In genomic region chr14:25736140-25736539, GRCm38 (mm10) we compare ENCODE assay signal across 9 mouse cellular contexts. TPM values are rescaled to one million over a fixed set of nuclear protein-coding genes. Genes with fewer than 3 reads are reported as not detected.
DNase-seq lines count a peak whose midpoint lies in the region; ATAC-seq and TF ChIP-seq lines count a peak whose summit lies in the region.
"Had no signal": no experiment of that assay in that cellular context is flagged by ENCODE, and none has a peak within 500 bp of the region (broad histone marks: within the 10 kb centered on the region; RNA-seq: fewer than 3 reads in every experiment).

No protein-coding gene starts in this region.

- peak overlapping the region; percentile 96 to 97 for H3K27ac ChIP-seq in heart, embryonic 14.5 days (replicated peaks in 1 of 2; ENCODE audit: control insufficient read depth in 1 of 2, insufficient read depth in 1 of 2, low read depth in 2 of 2, low read length in 2 of 2)
- H3K27ac ChIP-seq in liver, postnatal 0 days (ENCODE audit: low read depth): peak overlapping the region; percentile 34; the same call in 1 of the 2 replicates
- peak overlapping the region; percentile 59; the same call in 1 of the 2 replicates for H3K27ac ChIP-seq in hindbrain, embryonic 16.5 days (ENCODE audit: low read depth, low read length)
- peak overlapping the region; percentile 83 for H3K27ac ChIP-seq in stomach, embryonic 14.5 days (ENCODE audit: low read length)

- peaks cover 59 to 69% of the 10 kb centered on the region in 2 experiments for H3K4me1 ChIP-seq in heart, embryonic 14.5 days (ENCODE audit: control insufficient read depth in 2 of 2, insufficient read depth in 2 of 2, low read length in 2 of 2)
- H3K4me1 ChIP-seq in liver, postnatal 0 days (ENCODE audit: insufficient read depth): peaks cover 34% of the 10 kb centered on the region
- peaks cover 39% of the 10 kb centered on the region for H3K4me1 ChIP-seq in hindbrain, embryonic 16.5 days (ENCODE audit: control insufficient read depth, insufficient read depth, low read depth, low read length)
- H3K4me1 ChIP-seq in stomach, embryonic 14.5 days (ENCODE audit: control insufficient read depth, insufficient read depth, low read length): peaks cover 48% of the 10 kb centered on the region

- H3K27me3 ChIP-seq in heart, embryonic 14.5 days (ENCODE audit: control insufficient read depth, insufficient read depth, low read length): no peaks in the 10 kb centered on the region
- H3K27me3 ChIP-seq in liver, postnatal 0 days (ENCODE audit: insufficient read depth, low read length): no peaks in the 10 kb centered on the region
- H3K27me3 ChIP-seq in hindbrain, embryonic 16.5 days (replicated peaks; ENCODE audit: control insufficient read depth, insufficient read depth, low read length): no peaks in the 10 kb centered on the region
- no peaks in the 10 kb centered on the region for H3K27me3 ChIP-seq in stomach, embryonic 14.5 days (ENCODE audit: control insufficient read depth, insufficient read depth, low read length)
- H3K27me3 ChIP-seq: liver, embryonic 15.5 days had no signal

- ATAC-seq in heart, embryonic 14.5 days (ENCODE audit: insufficient number of reproducible peaks, insufficient read depth, low FRiP score, low read depth): no peak
- no peak for ATAC-seq in liver, postnatal 0 days
- no peak for ATAC-seq in hindbrain, embryonic 16.5 days
- ATAC-seq in stomach, embryonic 14.5 days (ENCODE audit: insufficient number of reproducible peaks, insufficient read depth, low FRiP score, low read depth): no peak

- 0 out of 2 replicates have a peak overlapping the region, but pooled peaks have one; percentile 7 for H3K4me2 ChIP-seq in heart, embryonic 14.5 days (ENCODE audit: low read length)
- H3K4me2 ChIP-seq in liver, postnatal 0 days (ENCODE audit: low read depth, low read length): no peak overlapping the region
- no peak overlapping the region for H3K4me2 ChIP-seq in hindbrain, embryonic 16.5 days (ENCODE audit: low read length)
- H3K4me2 ChIP-seq in stomach, embryonic 14.5 days (replicated peaks; ENCODE audit: low read depth, low read length): no peak overlapping the region
- H3K4me2 ChIP-seq: liver, embryonic 15.5 days had no signal

- H3K9ac ChIP-seq in heart, embryonic 14.5 days (ENCODE audit: low read length): peak overlapping the region; percentile 55; the same call in 1 of the 2 replicates
- no peak overlapping the region for H3K9ac ChIP-seq in liver, postnatal 0 days (replicated peaks)
- no peak overlapping the region for H3K9ac ChIP-seq in hindbrain, embryonic 16.5 days (ENCODE audit: low read depth, low read length)
- no peak overlapping the region for H3K9ac ChIP-seq in stomach, embryonic 14.5 days (replicated peaks; ENCODE audit: low read depth, low read length)
- H3K9ac ChIP-seq: liver, embryonic 15.5 days had no signal

- no peak for TF ChIP-seq CTCF in liver, postnatal 0 days (IDR thresholded peaks at IDR 0.05; ENCODE audit: low read depth)

- no peak for DNase-seq in heart, adult 11 months
- DNase-seq in liver, postnatal 0 days: no peak
- no peak for DNase-seq in liver
- no peak for DNase-seq in left cerebral cortex, postnatal 14 days (ENCODE audit: low spot score in 2 of 2)
- DNase-seq: thymus, adult 2 months had no signal

- peaks cover 18% of the 10 kb centered on the region for H3K36me3 ChIP-seq in heart, embryonic 14.5 days (ENCODE audit: control insufficient read depth, insufficient read depth, low read length)
- H3K36me3 ChIP-seq in liver, postnatal 0 days (replicated peaks; ENCODE audit: insufficient read depth, low read length): no peaks in the 10 kb centered on the region; the same call in 1 of the 2 replicates
- H3K36me3 ChIP-seq in hindbrain, embryonic 16.5 days (ENCODE audit: control insufficient read depth, insufficient read depth, low read length): no peaks in the 10 kb centered on the region
- H3K36me3 ChIP-seq in stomach, embryonic 14.5 days (ENCODE audit: control insufficient read depth, insufficient read depth, low read length): peaks cover 7% of the 10 kb centered on the region; the same call in 1 of the 2 replicates

- H3K9me3 ChIP-seq in heart, embryonic 14.5 days (ENCODE audit: control insufficient read depth, low read length): no peaks in the 10 kb centered on the region
- no peaks in the 10 kb centered on the region for H3K9me3 ChIP-seq in liver, postnatal 0 days (ENCODE audit: low read length)
- H3K9me3 ChIP-seq in hindbrain, embryonic 16.5 days (ENCODE audit: control insufficient read depth, low read length): no peaks in the 10 kb centered on the region
- no peaks in the 10 kb centered on the region for H3K9me3 ChIP-seq in stomach, embryonic 14.5 days (ENCODE audit: control insufficient read depth, low read depth, low read length)
- H3K9me3 ChIP-seq: liver, embryonic 15.5 days had no signal

- TF ChIP-seq EP300 in liver, postnatal 0 days (IDR thresholded peaks at IDR 0.05; ENCODE audit: low read depth): no peak

- intact Hi-C loops in left cerebral cortex, postnatal 14 days (cut with DNase I): no loop called here

- H3K4me3 ChIP-seq in heart, embryonic 14.5 days (ENCODE audit: control insufficient read depth in 1 of 2, insufficient read depth in 1 of 2, low read depth in 1 of 2, low read length in 2 of 2): no peak overlapping the region
- H3K4me3 ChIP-seq in liver, postnatal 0 days (ENCODE audit: low read depth, low read length): no peak overlapping the region
- H3K4me3 ChIP-seq in hindbrain, embryonic 16.5 days (ENCODE audit: low read length): no peak overlapping the region
- no peak overlapping the region for H3K4me3 ChIP-seq in stomach, embryonic 14.5 days (ENCODE audit: low read depth, low read length)
- H3K4me3 ChIP-seq: liver, embryonic 15.5 days had no signal

- 75% methylated on average over 3 of the region's 3 CpGs for WGBS in heart, embryonic 14.5 days
- WGBS in liver, postnatal 0 days (ENCODE audit: insufficient replicate concordance): 71% methylated on average over 3 of the region's 3 CpGs
- 79% methylated on average over 3 of the region's 3 CpGs for WGBS in hindbrain, embryonic 16.5 days
- WGBS in stomach, embryonic 14.5 days: 58% methylated on average over 3 of the region's 3 CpGs

RNA-seq across cellular contexts. Expression of gene Zcchc24, which starts 32.7 kb away (rescaled TPM):
- 31.8 and 33.0 TPM in 2 replicates for polyA plus RNA-seq in heart, embryonic 14.5 days (2014; fragmentation: Nextera tagmentation; extraction: Ambion mirVana)
- 13.7 and 13.8 TPM in 2 replicates for polyA plus RNA-seq in liver, postnatal 0 days (2015; fragmentation: Nextera tagmentation; extraction: Ambion mirVana)
- 10.1 and 17.2 TPM in 2 replicates for polyA plus RNA-seq in hindbrain, embryonic 16.5 days (2015; fragmentation: Nextera tagmentation; extraction: Ambion mirVana)
- 29.5 and 32.4 TPM in 2 replicates for polyA plus RNA-seq in stomach, embryonic 14.5 days (2014; fragmentation: Nextera tagmentation; extraction: Ambion mirVana)
- total RNA-seq in left cerebral cortex, postnatal 14 days (2021): 10 to 100 TPM; 41.9 to 43.9 TPM

RNA-seq across cellular contexts. Expression of gene Ppif, which starts 42.2 kb away (rescaled TPM):
- polyA plus RNA-seq in heart, embryonic 14.5 days (2014; fragmentation: Nextera tagmentation; extraction: Ambion mirVana): 99.2 and 105 TPM in 2 replicates
- polyA plus RNA-seq in liver, postnatal 0 days (2015; fragmentation: Nextera tagmentation; extraction: Ambion mirVana): 36.0 and 38.4 TPM in 2 replicates
- polyA plus RNA-seq in hindbrain, embryonic 16.5 days (2015; fragmentation: Nextera tagmentation; extraction: Ambion mirVana): 34.6 and 45.4 TPM in 2 replicates
- polyA plus RNA-seq in stomach, embryonic 14.5 days (2014; fragmentation: Nextera tagmentation; extraction: Ambion mirVana): 48.1 and 48.3 TPM in 2 replicates
- total RNA-seq in left cerebral cortex, postnatal 14 days (2021): 10 to 100 TPM; 23.5 to 25.2 TPM

Comparison
In these comparisons a context has a peak if more than half of its experiments do, and no peak if none do; other contexts are left out.
1. H3K27ac ChIP-seq: peak in every context shown above with its lines; median percentile 96 in heart, embryonic 14.5 days; 83 in stomach, embryonic 14.5 days; 59 in hindbrain, embryonic 16.5 days; 34 in liver, postnatal 0 days.